Mouse (Mus musculus): ENCODE measurements around the gene Lce6a. TPM values are rescaled to one million over a fixed set of nuclear protein-coding genes. Genes with fewer than 3 reads are reported as not detected.

Lce6a gene
- polyA plus RNA-seq, 1 experiment from 2014 or later, result not detected

DNA sequence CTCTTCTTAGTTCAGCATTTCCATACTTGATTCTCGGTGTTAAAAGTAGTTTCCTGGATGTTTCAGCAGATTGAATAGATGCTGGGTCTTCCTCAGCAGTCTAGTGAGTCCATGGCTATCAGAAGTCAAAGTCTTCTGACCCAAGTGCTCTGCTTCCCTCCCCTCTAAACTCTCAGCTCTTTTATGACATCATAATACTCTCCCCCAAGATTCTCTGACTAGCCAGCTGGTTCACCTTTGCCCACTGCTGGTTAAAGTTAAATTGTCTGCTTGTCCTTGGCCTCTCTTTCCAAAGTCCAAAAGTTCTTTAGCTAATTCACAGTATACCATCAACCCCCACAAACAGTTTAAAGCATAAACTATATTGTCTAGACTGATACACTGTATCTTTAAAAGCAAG is 32.6 kb downstream of the Lce6a start, which contains the start of gene Smcp:
Gene Smcp (minus strand): TSS at position 140 of the 400 bp plus-strand sequence.
- Histone ChIP-seq H3K4me1 (peaks cover 4% of the 10 kb centered on the region), H3K27me3 (ENCODE audit: poor library complexity, severe bottlenecking) (no peaks in the 10 kb centered on the region), H3K4me3 (no peak within 1 kb of the TSS), H3K27ac (no peak within 1 kb of the TSS), H3K36me3 (replicated peaks) (no peaks in the 10 kb centered on the region), H3K9me3 (no peaks in the 10 kb centered on the region)
- WGBS, result 76% methylated on average over 1 of the region's 1 CpGs
- no peak for DNase-seq (ENCODE audit: extremely low spot score, low spot score)

DNA sequence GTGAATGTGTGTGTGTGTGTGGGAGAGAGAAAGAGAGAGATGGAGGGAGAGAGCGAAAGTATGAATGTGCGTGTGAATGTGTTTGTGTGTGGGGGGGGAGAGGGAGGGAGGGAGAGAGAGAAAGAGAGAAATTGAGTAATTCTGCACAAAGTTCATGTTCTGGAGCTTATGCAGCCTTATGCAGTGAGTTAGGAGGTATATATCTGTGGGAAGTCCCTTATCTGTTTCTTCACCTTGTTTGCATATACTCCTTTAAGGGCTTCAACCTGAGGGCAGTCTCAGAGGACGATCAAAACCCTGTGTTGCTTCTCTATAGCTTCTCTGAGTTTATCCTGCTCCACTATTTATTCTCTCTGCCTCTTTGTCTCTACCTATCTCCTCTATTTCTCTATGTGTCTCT is 34.3 kb downstream of the Lce6a start:
- no peaks in the 10 kb centered on the region for H3K9me3 ChIP-seq
- no peak for DNase-seq (ENCODE audit: extremely low spot score, low spot score)
- WGBS, result 96% methylated on average over 3 of the region's 3 CpGs
- peaks cover 13% of the 10 kb centered on the region for H3K4me1 ChIP-seq
- no peaks in the 10 kb centered on the region for H3K27me3 ChIP-seq (ENCODE audit: poor library complexity, severe bottlenecking)
- H3K36me3 ChIP-seq (replicated peaks), result no peaks in the 10 kb centered on the region
- no peak overlapping the region for H3K27ac ChIP-seq
- H3K4me3 ChIP-seq, result no peak overlapping the region

DNA sequence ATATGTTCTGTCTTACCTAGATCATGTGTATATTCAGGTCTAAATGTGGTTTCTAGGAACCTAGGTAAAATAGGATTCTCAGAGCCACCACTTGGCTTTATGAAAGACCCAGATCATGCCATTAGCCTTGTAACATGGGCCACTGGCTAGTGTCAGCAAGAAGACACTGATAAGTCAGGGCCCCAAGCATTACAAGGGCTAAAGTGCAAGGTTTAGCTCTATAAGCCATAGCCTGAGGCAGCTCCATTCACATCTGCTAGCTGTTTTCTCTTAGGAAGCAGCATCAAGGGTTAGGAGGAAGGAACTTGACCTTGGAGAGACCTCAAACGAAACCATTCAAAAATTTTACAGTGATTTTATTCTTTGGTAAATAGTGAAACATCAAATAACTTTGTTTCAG is 36.4 kb downstream of the Lce6a start:
- peaks cover 13% of the 10 kb centered on the region for H3K4me1 ChIP-seq
- H3K27me3 ChIP-seq (ENCODE audit: poor library complexity, severe bottlenecking), result no peaks in the 10 kb centered on the region
- H3K9me3 ChIP-seq, result no peaks in the 10 kb centered on the region
- H3K36me3 ChIP-seq (replicated peaks), result no peaks in the 10 kb centered on the region
- WGBS, result 89% methylated on average over 1 of the region's 1 CpGs
- no peak overlapping the region for H3K4me3 ChIP-seq
- no peak for DNase-seq (ENCODE audit: extremely low spot score, low spot score)
- H3K27ac ChIP-seq, result no peak overlapping the region

DNA sequence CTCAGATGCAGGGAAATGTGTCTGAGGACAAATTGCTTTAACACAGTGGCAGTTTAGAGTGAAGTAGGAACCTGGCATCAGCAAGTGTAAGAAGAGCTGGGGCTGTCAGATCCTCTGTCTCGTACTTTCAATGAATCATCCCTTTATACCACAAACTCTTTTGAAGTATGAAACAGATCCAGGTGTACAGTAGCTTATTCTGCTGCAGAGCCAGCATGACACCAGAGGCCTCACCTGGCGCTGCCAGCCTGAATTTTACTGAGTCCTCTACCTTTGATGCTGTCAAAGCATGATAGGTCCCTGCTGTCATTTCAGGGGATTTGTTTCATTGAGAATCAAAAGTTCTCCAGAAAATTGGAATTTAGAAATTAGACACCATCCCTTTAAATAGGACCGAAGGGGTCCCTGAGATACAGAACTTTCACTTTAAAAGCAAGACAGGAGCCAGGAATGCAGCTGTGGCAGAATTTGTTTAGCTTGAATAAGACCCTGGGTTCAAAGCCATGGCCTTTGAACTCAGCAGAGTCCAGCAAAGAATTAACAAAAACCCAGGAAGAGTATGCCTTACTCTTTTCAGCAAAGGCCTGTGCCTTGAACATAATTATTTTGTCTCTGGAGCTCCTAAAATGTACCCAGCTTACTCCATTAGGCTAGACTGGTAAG is 38.2 kb downstream of the Lce6a start:
- H3K27ac ChIP-seq, result no peak overlapping the region
- 72% methylated on average over 3 of the region's 3 CpGs for WGBS
- H3K36me3 ChIP-seq (replicated peaks), result no peaks in the 10 kb centered on the region
- no peaks in the 10 kb centered on the region for H3K9me3 ChIP-seq
- peaks cover 23% of the 10 kb centered on the region for H3K4me1 ChIP-seq
- no peak for DNase-seq (ENCODE audit: extremely low spot score, low spot score)
- H3K4me3 ChIP-seq, result no peak overlapping the region
- H3K27me3 ChIP-seq (ENCODE audit: poor library complexity, severe bottlenecking), result no peaks in the 10 kb centered on the region

DNA sequence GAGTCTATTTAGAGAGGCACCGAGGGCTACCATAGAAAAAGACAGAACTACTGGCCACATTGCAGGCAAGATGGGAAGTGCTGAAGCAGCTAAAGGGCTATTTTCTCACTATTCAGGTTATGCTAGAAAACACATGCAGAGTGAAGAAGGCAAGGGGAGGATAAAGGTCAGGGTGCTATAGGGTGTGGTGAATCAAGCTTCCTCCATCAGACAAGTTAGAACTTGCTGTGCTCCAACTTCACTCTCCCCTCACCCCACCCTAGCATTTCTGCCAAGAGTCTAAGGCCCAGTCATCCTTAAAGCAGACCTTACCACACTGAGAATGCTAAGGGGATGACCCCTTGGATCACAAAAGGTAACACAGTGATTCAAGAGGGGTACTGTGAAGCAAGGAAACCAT is 42.0 kb downstream of the Lce6a start:
- Histone ChIP-seq H3K36me3 (replicated peaks) (no peaks in the 10 kb centered on the region), H3K4me3 (no peak overlapping the region), H3K9me3 (no peaks in the 10 kb centered on the region), H3K27ac (no peak overlapping the region), H3K27me3 (ENCODE audit: poor library complexity, severe bottlenecking) (no peaks in the 10 kb centered on the region), H3K4me1 (peaks cover 23% of the 10 kb centered on the region)
- DNase-seq (ENCODE audit: extremely low spot score, low spot score), result no peak
- WGBS, result 76% methylated on average over 1 of the region's 1 CpGs

DNA sequence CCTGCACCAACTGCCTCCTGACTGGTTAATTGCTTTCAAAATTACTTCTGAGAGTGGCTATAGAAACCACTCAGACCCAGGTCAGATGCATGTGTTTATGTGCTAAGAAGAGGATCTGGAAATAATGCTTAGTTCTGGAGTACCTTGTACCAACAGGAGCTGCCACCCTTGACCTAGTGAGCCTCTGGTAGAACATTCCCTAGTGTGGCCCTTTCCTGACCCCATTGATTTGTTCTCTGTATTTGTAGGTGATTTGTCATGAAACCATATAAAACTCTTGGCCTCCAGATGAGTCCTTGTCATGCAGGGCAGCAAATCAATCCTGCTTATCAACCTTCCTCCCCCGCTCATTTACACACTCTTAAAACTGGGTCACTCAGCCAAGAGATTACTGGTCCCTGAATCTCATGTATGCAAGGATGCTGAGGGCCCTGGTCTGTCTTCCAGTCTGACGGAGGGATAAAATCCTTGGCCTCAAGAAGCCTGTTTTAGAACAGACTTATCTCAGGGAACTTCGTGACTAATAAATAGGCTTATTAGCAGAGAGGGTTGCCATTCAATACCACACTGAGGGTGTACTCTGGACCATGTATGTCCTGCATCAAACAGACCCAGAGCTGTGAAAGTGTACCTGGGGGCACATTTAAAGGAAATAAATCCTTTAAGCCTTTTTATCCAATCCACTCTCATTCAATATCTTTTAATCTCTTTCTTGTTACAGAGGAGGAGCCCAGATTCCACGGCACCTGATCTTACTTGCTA is 42.6 kb downstream of the Lce6a start:
- no peak overlapping the region for H3K4me3 ChIP-seq
- peaks cover 19% of the 10 kb centered on the region for H3K4me1 ChIP-seq
- no peak for DNase-seq (ENCODE audit: extremely low spot score, low spot score)
- WGBS, result 68% methylated on average over 4 of the region's 4 CpGs
- no peaks in the 10 kb centered on the region for H3K9me3 ChIP-seq
- no peak overlapping the region for H3K27ac ChIP-seq
- no peaks in the 10 kb centered on the region for H3K27me3 ChIP-seq (ENCODE audit: poor library complexity, severe bottlenecking)
- H3K36me3 ChIP-seq (replicated peaks), result no peaks in the 10 kb centered on the region

DNA sequence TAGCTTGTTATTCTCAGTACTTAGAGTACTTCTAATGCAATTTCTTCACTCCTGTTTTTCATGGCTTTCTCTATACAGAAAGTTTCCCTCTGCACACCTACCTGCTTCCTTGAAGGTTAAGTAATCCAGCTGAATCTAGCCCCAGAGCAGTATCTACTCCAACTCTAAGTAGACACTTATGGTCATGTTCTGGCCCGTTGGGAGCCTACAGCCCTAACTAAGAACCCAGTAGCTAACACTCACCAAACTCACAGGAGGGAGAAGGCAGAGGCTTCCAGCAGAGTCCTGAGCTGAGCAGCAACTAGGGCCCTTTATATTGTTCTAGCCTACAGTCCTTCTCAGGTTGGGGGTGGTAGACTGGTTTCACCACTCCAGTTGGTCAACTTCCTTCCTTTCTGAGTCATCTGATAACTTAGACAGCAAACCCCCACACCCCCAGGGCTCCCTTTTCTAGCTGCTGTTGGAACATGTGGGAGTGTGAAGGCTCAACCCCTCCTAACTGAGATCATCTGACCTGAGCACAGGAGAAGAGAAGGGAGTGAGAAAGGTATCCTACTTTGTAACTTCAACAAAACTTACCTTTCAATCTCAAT is 47.9 kb downstream of the Lce6a start, which contains the start of gene Ivl:
Gene Ivl (minus strand): TSS at position 287 of the 593 bp plus-strand sequence.
- Histone ChIP-seq H3K36me3 (replicated peaks) (no peaks in the 10 kb centered on the region), H3K27ac (no peak within 1 kb of the TSS), H3K4me3 (no peak within 1 kb of the TSS), H3K27me3 (ENCODE audit: poor library complexity, severe bottlenecking) (no peaks in the 10 kb centered on the region), H3K9me3 (no peaks in the 10 kb centered on the region), H3K4me1 (peaks cover 7% of the 10 kb centered on the region)
- 86% methylated on average over 1 of the region's 1 CpGs for WGBS
- DNase-seq (ENCODE audit: extremely low spot score, low spot score), result no peak

DNA sequence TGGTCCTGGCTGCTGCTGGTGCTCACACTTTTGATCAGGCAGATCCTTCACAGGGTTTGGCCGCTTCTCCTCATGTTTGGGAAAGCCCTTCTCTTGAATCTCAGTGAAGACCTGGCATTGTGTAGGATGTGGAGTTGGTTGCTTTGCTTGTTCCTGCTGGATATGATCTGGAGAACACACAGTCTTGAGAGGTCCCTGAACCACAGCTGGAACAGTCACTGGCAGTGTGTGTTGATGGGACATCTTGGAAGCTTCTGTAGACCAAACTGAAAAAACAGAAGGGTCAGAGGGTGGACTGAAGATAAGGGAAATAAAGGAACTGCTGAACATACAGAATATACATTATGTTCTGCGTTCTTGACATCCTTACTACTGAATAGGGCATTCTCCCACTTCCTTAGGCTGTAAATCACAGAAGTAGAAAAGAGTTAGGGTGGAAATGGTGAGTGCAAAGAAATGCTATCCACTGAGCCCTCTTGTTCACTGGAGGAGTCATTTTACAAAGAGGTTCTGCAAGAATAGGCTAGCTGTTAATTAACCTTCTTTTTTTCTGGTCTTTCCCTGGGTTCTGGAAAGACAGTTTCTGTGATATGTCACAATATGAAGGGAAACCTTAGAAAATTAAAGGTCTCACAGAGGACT is 48.8 kb downstream of the Lce6a start:
- H3K27ac ChIP-seq, result no peak overlapping the region
- no peak for DNase-seq (ENCODE audit: extremely low spot score, low spot score)
- H3K36me3 ChIP-seq (replicated peaks), result no peaks in the 10 kb centered on the region
- WGBS, result 70% methylated on average over 2 of the region's 2 CpGs
- no peaks in the 10 kb centered on the region for H3K9me3 ChIP-seq
- no peaks in the 10 kb centered on the region for H3K27me3 ChIP-seq (ENCODE audit: poor library complexity, severe bottlenecking)
- no peak overlapping the region for H3K4me3 ChIP-seq
- peaks cover 6% of the 10 kb centered on the region for H3K4me1 ChIP-seq

Other genes starting within 250 kb of the Lce6a start
- not detected in 2 replicates for gene Sprr2h, start 236.0 kb downstream of the Lce6a start, polyA plus RNA-seq (2016; fragmentation: Nextera tagmentation; extraction: Ambion mirVana)
- not detected in 2 replicates for gene Sprr2i, start 213.7 kb downstream of the Lce6a start, polyA plus RNA-seq (2016; fragmentation: Nextera tagmentation; extraction: Ambion mirVana)
- gene Sprr2j-ps, start 203.6 kb downstream of the Lce6a start, polyA plus RNA-seq (2016; fragmentation: Nextera tagmentation; extraction: Ambion mirVana), result not detected in 2 replicates
- 7.9 and 10.0 TPM in 2 replicates for gene Gm9774, start 192.2 kb downstream of the Lce6a start, polyA plus RNA-seq (2016; fragmentation: Nextera tagmentation; extraction: Ambion mirVana)
- gene Sprr2k, start 189.1 kb downstream of the Lce6a start, polyA plus RNA-seq (2016; fragmentation: Nextera tagmentation; extraction: Ambion mirVana), result not detected in 2 replicates
- not detected in 2 replicates for gene Sprr1b, start 182.9 kb downstream of the Lce6a start, polyA plus RNA-seq (2016; fragmentation: Nextera tagmentation; extraction: Ambion mirVana)
- gene Sprr3, start 162.9 kb downstream of the Lce6a start, polyA plus RNA-seq (2016; fragmentation: Nextera tagmentation; extraction: Ambion mirVana), result not detected in 2 replicates
- not detected in 2 replicates for gene Sprr1a, start 135.8 kb downstream of the Lce6a start, polyA plus RNA-seq (2016; fragmentation: Nextera tagmentation; extraction: Ambion mirVana)
- not detected in 2 replicates for gene Sprr4, start 121.2 kb downstream of the Lce6a start, polyA plus RNA-seq (2016; fragmentation: Nextera tagmentation; extraction: Ambion mirVana)
- gene 2310046K23Rik, start 87.1 kb downstream of the Lce6a start, polyA plus RNA-seq (2016; fragmentation: Nextera tagmentation; extraction: Ambion mirVana), result not detected in 2 replicates
- not detected in 2 replicates for gene Ivl, start 47.9 kb downstream of the Lce6a start, polyA plus RNA-seq (2016; fragmentation: Nextera tagmentation; extraction: Ambion mirVana)
- gene Smcp, start 32.7 kb downstream of the Lce6a start, polyA plus RNA-seq (2016; fragmentation: Nextera tagmentation; extraction: Ambion mirVana), result not detected in 2 replicates
- not detected in 2 replicates for gene 2210017I01Rik, start 14.2 kb downstream of the Lce6a start, polyA plus RNA-seq (2016; fragmentation: Nextera tagmentation; extraction: Ambion mirVana)
- gene Lce1a1, start 26.6 kb upstream of the Lce6a start, polyA plus RNA-seq (2016; fragmentation: Nextera tagmentation; extraction: Ambion mirVana), result not detected in 2 replicates
- gene Lce1b, start 35.3 kb upstream of the Lce6a start, polyA plus RNA-seq (2016; fragmentation: Nextera tagmentation; extraction: Ambion mirVana), result not detected in 2 replicates
- not detected in 2 replicates for gene Lce1a2, start 48.7 kb upstream of the Lce6a start, polyA plus RNA-seq (2016; fragmentation: Nextera tagmentation; extraction: Ambion mirVana)
- not detected in 2 replicates for gene Lce1c, start 57.6 kb upstream of the Lce6a start, polyA plus RNA-seq (2016; fragmentation: Nextera tagmentation; extraction: Ambion mirVana)
- gene Lce1d, start 65.5 kb upstream of the Lce6a start, polyA plus RNA-seq (2016; fragmentation: Nextera tagmentation; extraction: Ambion mirVana), result not detected in 2 replicates
- gene Lce1e, start 87.4 kb upstream of the Lce6a start, polyA plus RNA-seq (2016; fragmentation: Nextera tagmentation; extraction: Ambion mirVana), result not detected in 2 replicates
- gene Lce1f, start 98.7 kb upstream of the Lce6a start, polyA plus RNA-seq (2016; fragmentation: Nextera tagmentation; extraction: Ambion mirVana), result not detected in 2 replicates
- not detected in 2 replicates for gene Gm38119, start 117.4 kb upstream of the Lce6a start, polyA plus RNA-seq (2016; fragmentation: Nextera tagmentation; extraction: Ambion mirVana)
- not detected in 2 replicates for gene Lce1g, start 130.7 kb upstream of the Lce6a start, polyA plus RNA-seq (2016; fragmentation: Nextera tagmentation; extraction: Ambion mirVana)
- gene Lce1h, start 143.4 kb upstream of the Lce6a start, polyA plus RNA-seq (2016; fragmentation: Nextera tagmentation; extraction: Ambion mirVana), result not detected in 2 replicates
- gene Lce1i, start 157.2 kb upstream of the Lce6a start, polyA plus RNA-seq (2016; fragmentation: Nextera tagmentation; extraction: Ambion mirVana), result not detected in 2 replicates
- gene Lce1j, start 168.9 kb upstream of the Lce6a start, polyA plus RNA-seq (2016; fragmentation: Nextera tagmentation; extraction: Ambion mirVana), result not detected in 2 replicates
- gene Lce1k, start 186.2 kb upstream of the Lce6a start, polyA plus RNA-seq (2016; fragmentation: Nextera tagmentation; extraction: Ambion mirVana), result not detected in 2 replicates
- not detected in 2 replicates for gene Kprp, start 205.6 kb upstream of the Lce6a start, polyA plus RNA-seq (2016; fragmentation: Nextera tagmentation; extraction: Ambion mirVana)
- not detected in 2 replicates for gene Lce1l, start 229.6 kb upstream of the Lce6a start, polyA plus RNA-seq (2016; fragmentation: Nextera tagmentation; extraction: Ambion mirVana)
- not detected in 2 replicates for gene 2310050C09Rik, start 248.6 kb upstream of the Lce6a start, polyA plus RNA-seq (2016; fragmentation: Nextera tagmentation; extraction: Ambion mirVana)